ENCODE assay signal across 8 mouse cellular contexts in the genomic region with DNA sequence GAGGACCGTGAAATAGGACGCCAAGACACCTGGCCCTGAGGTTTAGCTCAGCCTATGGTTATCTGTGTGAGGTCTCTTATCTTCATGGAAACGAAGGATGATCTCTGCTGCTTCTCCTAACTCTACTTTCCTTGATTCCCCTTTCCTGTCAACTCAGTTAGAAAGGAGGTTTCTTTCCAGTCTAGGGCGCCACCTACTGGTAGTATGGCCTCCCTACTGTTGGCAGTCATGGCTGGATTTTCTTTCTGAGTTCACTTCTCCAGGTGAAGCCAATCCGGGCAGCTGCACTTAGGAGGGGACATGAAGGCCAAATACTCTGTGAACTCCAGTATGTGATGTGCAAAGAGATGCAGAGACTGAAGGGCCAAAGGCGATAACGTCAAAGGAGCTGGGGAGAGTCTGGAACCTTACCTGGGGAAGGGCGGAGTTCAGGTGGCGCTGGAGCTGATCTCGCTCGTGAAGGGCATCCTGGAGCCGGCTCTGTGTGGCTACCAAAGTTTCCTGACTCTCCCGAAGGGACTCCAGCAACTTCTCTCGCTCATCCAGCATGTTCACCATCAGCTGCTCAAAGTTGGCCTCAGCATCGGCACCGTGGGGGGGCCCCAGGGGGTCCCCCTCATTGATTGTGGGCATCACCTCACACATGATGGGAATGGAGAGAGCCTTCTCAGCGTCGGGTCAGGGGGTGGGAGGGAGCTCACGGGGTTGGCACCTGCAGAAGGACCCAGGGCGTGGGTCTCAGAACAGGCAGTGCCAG. TPM values are rescaled to one million over a fixed set of nuclear protein-coding genes. Genes with fewer than 3 reads are reported as not detected.
DNase-seq lines count a peak whose midpoint lies in the region; ATAC-seq lines count a peak whose summit lies in the region.

No protein-coding gene starts in this region.

- peaks cover 31% of the 10 kb centered on the region for H3K4me1 ChIP-seq in hindbrain, embryonic 13.5 days (replicated peaks)
- peaks cover 75% of the 10 kb centered on the region for H3K4me1 ChIP-seq in megakaryocyte, embryonic 14.5 days

- 0 out of 2 replicates have a peak, but pooled peaks cover 2% of the 10 kb centered on the region for H3K36me3 ChIP-seq in hindbrain, embryonic 13.5 days
- H3K36me3 ChIP-seq in megakaryocyte, embryonic 14.5 days (replicated peaks; ENCODE audit: low read length), result no peaks in the 10 kb centered on the region

- peak; percentile 86 for DNase-seq in MN1 (ENCODE audit: low spot score)
- DNase-seq in c-Kit-positive CD71-positive TER-119-positive erythroid progenitor cells, embryonic 14.5 days (ENCODE audit: low spot score), result peak; percentile 61
- DNase-seq in forelimb bud, embryonic 11.5 days (ENCODE audit: low read depth, low spot score), result peak; percentile 76
- peak; percentile 73 for DNase-seq in left cerebral cortex, adult 11 months (ENCODE audit: low spot score)
- peak; percentile 78 for DNase-seq in right cerebral cortex, adult 18-20 months
- DNase-seq in urinary bladder, postnatal 25 days (ENCODE audit: low spot score), result peak; percentile 77

- no peak overlapping the region for H3K9ac ChIP-seq in hindbrain, embryonic 13.5 days

- no peaks in the 10 kb centered on the region for H3K27me3 ChIP-seq in hindbrain, embryonic 13.5 days
- peaks cover 35% of the 10 kb centered on the region for H3K27me3 ChIP-seq in megakaryocyte, embryonic 14.5 days (replicated peaks)

- H3K4me3 ChIP-seq in hindbrain, embryonic 13.5 days, result no peak overlapping the region
- peak overlapping the region; percentile 34 for H3K4me3 ChIP-seq in megakaryocyte, embryonic 14.5 days (replicated peaks)

- WGBS in hindbrain, embryonic 13.5 days, result 62% methylated on average over 20 of the region's 20 CpGs

- no peaks in the 10 kb centered on the region for H3K9me3 ChIP-seq in hindbrain, embryonic 13.5 days
- no peaks in the 10 kb centered on the region for H3K9me3 ChIP-seq in megakaryocyte, embryonic 14.5 days

- no peak overlapping the region for H3K27ac ChIP-seq in hindbrain, embryonic 13.5 days

- ATAC-seq in hindbrain, embryonic 13.5 days (ENCODE audit: low FRiP score), result 0 out of 2 replicates have a peak, but pooled peaks have one; percentile 23

- H3K4me2 ChIP-seq in hindbrain, embryonic 13.5 days, result no peak overlapping the region

RNA-seq across cellular contexts. Expression of a gene that starts 0.7 kb away (rescaled TPM):
- polyA plus RNA-seq in hindbrain, embryonic 13.5 days (2015; fragmentation: Nextera tagmentation; extraction: Ambion mirVana), result 10.9 and 12.3 TPM in 2 replicates
- polyA plus RNA-seq in megakaryocyte, embryonic 14.5 days (2012; ENCODE audit: insufficient read depth, low replicate concordance), result 1.9 and 2.1 TPM in 2 replicates

RNA-seq across cellular contexts. Expression of a gene that starts 29.7 kb away (rescaled TPM):
- 122 and 128 TPM in 2 replicates for polyA plus RNA-seq in hindbrain, embryonic 13.5 days (2015; fragmentation: Nextera tagmentation; extraction: Ambion mirVana)
- 6.4 and 13.0 TPM in 2 replicates for polyA plus RNA-seq in megakaryocyte, embryonic 14.5 days (2012; ENCODE audit: insufficient read depth, low replicate concordance)

RNA-seq across cellular contexts. Expression of a gene that starts 42.3 kb away (rescaled TPM):
- polyA plus RNA-seq in hindbrain, embryonic 13.5 days (2015; fragmentation: Nextera tagmentation; extraction: Ambion mirVana), result 3.6 and 3.8 TPM in 2 replicates
- not detected in 2 replicates for polyA plus RNA-seq in megakaryocyte, embryonic 14.5 days (2012; ENCODE audit: insufficient read depth, low replicate concordance)

RNA-seq across cellular contexts. Expression of a gene that starts 53.7 kb away (rescaled TPM):
- not detected in 2 replicates for polyA plus RNA-seq in hindbrain, embryonic 13.5 days (2015; fragmentation: Nextera tagmentation; extraction: Ambion mirVana)
- 0.16 TPM in 1 of 2 replicates, not detected in the other for polyA plus RNA-seq in megakaryocyte, embryonic 14.5 days (2012; ENCODE audit: insufficient read depth, low replicate concordance)
